Mouse (Mus musculus) lung, postnatal 0 days (tissue): ENCODE data around the gene Tnr.

Source experiments
- CTCF ChIP-seq: IDR thresholded peaks from 2 replicates; pipeline ENCODE4 v1.5.1; 2016; ENCODE audit warnings: antibody characterized with exemption, mild to moderate bottlenecking
- EP300 ChIP-seq: IDR thresholded peaks from 2 replicates; pipeline ENCODE4 v1.6.1; 2016; ENCODE audit warnings: antibody characterized with exemption, mild to moderate bottlenecking, control low read depth

GRCm38 (mm10) chr1:159535582-159535981 lies 12.0 kb downstream of the Tnr start:
- TF ChIP-seq CTCF (no peak), EP300 (no peak)
